Mouse (Mus musculus) kidney, adult 2 months (tissue): ENCODE measurements around the gene S1pr1. TPM values are rescaled to one million over a fixed set of nuclear protein-coding genes. Genes with fewer than 3 reads are reported as not detected.

Experiments used
- DNase-seq: peaks from one replicate; pipeline ENCODE4 v3.0.0; 2021
- H3K27ac ChIP-seq: fragments of 200-500 bp; 2 replicates; pipeline ENCODE4 v1.5.1; 2012; ENCODE audit warnings: low read depth, low read length, control low read depth, inconsistent platforms; ENCODE audit not compliant: insufficient read depth
- H3K27me3 ChIP-seq: fragments of 200-500 bp; replicated peaks from 2 replicates; pipeline ENCODE4 v1.6.1; 2012; ENCODE audit warnings: mild to moderate bottlenecking, moderate library complexity, low read length, inconsistent platforms; ENCODE audit not compliant: control insufficient read depth, insufficient read depth
- H3K36me3 ChIP-seq: fragments of 200-500 bp; 2 replicates; pipeline ENCODE4 v1.6.1; 2012; ENCODE audit warnings: mild to moderate bottlenecking, moderate library complexity, low read length, inconsistent platforms; ENCODE audit not compliant: control insufficient read depth, insufficient read depth
- H3K4me1 ChIP-seq: fragments of 200-500 bp; 2 replicates; pipeline ENCODE4 v1.6.1; 2011; ENCODE audit warnings: low read length; ENCODE audit not compliant: control insufficient read depth, insufficient read depth
- H3K4me3 ChIP-seq: fragments of 200-500 bp; 2 replicates; pipeline ENCODE4 v1.5.1; 2011; ENCODE audit warnings: mild to moderate bottlenecking, low read depth, low read length, control low read depth; ENCODE audit not compliant: insufficient read depth
- CTCF ChIP-seq: fragments of 200-500 bp; conservative IDR thresholded peaks from 2 replicates; pipeline ENCODE4 v1.5.1; 2011; ENCODE audit warnings: low read depth, mild to moderate bottlenecking, control low read depth, low read length, moderate library complexity, mixed read lengths; ENCODE audit not compliant: insufficient read depth, insufficient read length
- POLR2A ChIP-seq: fragments of 200-500 bp; IDR thresholded peaks from one replicate; pipeline ENCODE4 v1.6.1; 2011; ENCODE audit warnings: low read depth, low read length, control low read depth
- WGBS: fragments of 180-500 bp; shearing (Covaris S2); methylation state at CpG from one replicate; pipeline ENCODE4 v1.1.7; 2018; 5-methylcytosine and 5-hydroxymethylcytosine counted together
- polyA plus RNA-seq: library from polyadenylated mRNA; depleted of rRNA; stranded (reverse); fragments of >200 nt; gene quantifications from 2 replicates; pipeline ENCODE4 v1.2.3, GENCODE M21; 2012

Gene S1pr1
- polyA plus RNA-seq, 1 experiment: 24.0 TPM

DNA sequence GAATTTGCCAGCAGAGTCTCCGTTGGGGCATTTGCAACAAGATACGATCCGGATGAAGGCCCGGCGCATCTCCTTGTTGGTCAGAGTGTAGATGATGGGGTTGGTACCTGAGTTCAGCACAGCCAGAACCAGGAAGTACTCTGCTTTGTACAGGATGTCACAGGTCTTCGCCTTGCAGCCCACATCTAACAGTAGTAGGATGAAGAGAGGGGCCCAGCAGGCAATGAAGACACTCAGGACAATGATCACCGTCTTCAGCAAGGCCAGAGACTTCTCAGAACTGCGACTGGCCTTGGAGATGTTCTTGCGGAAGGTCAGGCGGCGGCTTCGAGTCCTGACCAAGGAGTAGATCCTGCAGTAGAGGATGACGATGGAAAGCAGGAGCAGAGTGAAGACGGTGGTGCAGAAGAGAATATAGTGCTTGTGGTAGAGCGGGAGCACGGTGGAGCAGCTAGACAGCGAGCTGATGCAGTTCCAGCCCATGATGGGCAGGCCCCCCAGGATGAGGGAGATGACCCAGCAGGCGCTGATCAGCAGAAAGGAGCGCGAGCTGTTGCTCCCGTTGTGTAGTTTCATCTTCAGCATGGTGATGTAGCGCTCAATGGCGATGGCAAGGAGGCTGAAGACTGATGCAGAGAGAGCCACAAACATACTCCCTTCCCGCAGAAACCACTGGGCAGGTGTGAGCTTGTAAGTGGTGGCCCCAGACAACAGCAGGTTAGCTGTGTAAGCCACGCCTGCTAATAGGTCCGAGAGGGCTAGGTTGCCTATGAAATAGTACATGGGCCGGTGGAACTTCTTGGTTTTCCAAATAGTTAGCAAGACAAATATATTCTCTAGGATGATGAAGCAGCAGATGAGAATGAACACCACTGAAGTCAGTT is 2.7 kb downstream of the S1pr1 start:
- no peak for DNase-seq
- Histone ChIP-seq H3K27me3 (0 out of 2 replicates have a peak, but pooled peaks cover 3% of the 10 kb centered on the region), H3K27ac (peak overlapping the region; percentile 80), H3K4me3 (peak overlapping the region; percentile 45), H3K4me1 (no peaks in the 10 kb centered on the region), H3K36me3 (no peaks in the 10 kb centered on the region)
- TF ChIP-seq POLR2A (no peak), CTCF (no peak)
- 79% methylated on average over 27 of the region's 27 CpGs for WGBS

- no peak for TF ChIP-seq CTCF
- TF ChIP-seq POLR2A: no peak
- DNase-seq: peak; percentile 53
- Histone ChIP-seq H3K27ac (peak overlapping the region; percentile 80), H3K4me3 (peak overlapping the region; percentile 45), H3K27me3 (0 out of 2 replicates have a peak, but pooled peaks cover 3% of the 10 kb centered on the region), H3K36me3 (no peaks in the 10 kb centered on the region; the same call in 1 of the 2 replicates), H3K4me1 (no peaks in the 10 kb centered on the region)
- 78% methylated on average over 3 of the region's 3 CpGs for WGBS
Measured at GRCm38 (mm10) chr3:115711393-115711792, 3.5 kb downstream of the S1pr1 start.

DNA sequence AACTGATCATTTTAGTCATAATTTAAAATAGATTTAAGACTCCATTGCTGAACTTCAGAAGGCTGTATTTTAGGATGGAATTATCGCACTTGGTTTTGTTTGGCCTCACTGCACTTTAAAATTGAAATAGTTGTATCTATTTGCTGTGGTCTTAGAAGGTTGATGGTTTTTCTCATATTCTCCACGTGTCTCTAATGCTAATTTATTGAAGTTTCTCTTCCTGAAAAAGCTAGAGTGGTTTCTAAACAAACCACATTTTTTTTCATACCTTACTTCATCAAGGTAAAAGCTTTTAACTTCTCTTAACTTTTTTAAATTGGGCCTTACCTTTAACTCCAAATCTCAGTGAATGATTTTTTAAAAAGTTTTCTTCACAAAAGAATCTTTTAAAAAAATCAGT is 4.8 kb downstream of the S1pr1 start:
- whole genome bisulfite sequencing: 57% methylated on average over 2 of the region's 2 CpGs
- DNase-seq: no peak
- Histone ChIP-seq H3K27me3 (0 out of 2 replicates have a peak, but pooled peaks cover 3% of the 10 kb centered on the region), H3K36me3 (no peaks in the 10 kb centered on the region; the same call in 1 of the 2 replicates), H3K4me1 (no peaks in the 10 kb centered on the region), H3K4me3 (no peak overlapping the region), H3K27ac (no peak overlapping the region)
- no peak for TF ChIP-seq POLR2A
- no peak for TF ChIP-seq CTCF

DNA sequence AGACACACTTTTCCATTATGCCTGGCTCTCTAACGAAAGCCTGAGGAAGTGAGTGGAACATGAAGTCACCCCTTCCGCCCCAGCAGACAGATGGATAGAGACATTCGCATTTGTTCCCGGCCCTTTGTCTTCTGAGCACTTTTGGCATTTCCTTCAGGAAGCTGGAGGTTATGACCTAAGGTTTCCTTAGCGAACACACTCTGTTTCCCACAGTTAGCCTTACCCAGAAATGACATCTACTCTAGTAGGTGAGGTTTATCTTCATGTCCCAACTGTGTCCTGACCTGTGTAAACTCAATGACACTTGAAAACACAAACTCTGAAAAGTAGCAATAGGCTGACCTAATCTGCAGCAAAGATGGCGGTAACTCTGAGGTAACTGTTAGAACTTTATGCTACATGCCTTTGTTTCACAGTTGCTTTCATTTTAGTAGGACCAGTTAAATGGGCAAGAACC is 5.7 kb downstream of the S1pr1 start:
- H3K27me3 ChIP-seq: 0 out of 2 replicates have a peak, but pooled peaks cover 3% of the 10 kb centered on the region
- peak overlapping the region; percentile 76 for H3K27ac ChIP-seq
- H3K36me3 ChIP-seq: no peaks in the 10 kb centered on the region; the same call in 1 of the 2 replicates
- 58% methylated on average over 6 of the region's 6 CpGs for WGBS
- no peak for TF ChIP-seq CTCF
- no peak for TF ChIP-seq POLR2A
- peak; percentile 87 for DNase-seq
- no peak overlapping the region for H3K4me3 ChIP-seq
- no peaks in the 10 kb centered on the region for H3K4me1 ChIP-seq

GRCm38 (mm10) chr3:115706736-115707135 is 8.1 kb downstream of the S1pr1 start:
- TF ChIP-seq POLR2A (no peak), CTCF (no peak)
- Histone ChIP-seq H3K27ac (no peak overlapping the region), H3K36me3 (no peaks in the 10 kb centered on the region; the same call in 1 of the 2 replicates), H3K4me3 (no peak overlapping the region), H3K4me1 (no peaks in the 10 kb centered on the region), H3K27me3 (no peaks in the 10 kb centered on the region)
- WGBS: 92% methylated on average over 2 of the region's 2 CpGs
- no peak for DNase-seq

DNA sequence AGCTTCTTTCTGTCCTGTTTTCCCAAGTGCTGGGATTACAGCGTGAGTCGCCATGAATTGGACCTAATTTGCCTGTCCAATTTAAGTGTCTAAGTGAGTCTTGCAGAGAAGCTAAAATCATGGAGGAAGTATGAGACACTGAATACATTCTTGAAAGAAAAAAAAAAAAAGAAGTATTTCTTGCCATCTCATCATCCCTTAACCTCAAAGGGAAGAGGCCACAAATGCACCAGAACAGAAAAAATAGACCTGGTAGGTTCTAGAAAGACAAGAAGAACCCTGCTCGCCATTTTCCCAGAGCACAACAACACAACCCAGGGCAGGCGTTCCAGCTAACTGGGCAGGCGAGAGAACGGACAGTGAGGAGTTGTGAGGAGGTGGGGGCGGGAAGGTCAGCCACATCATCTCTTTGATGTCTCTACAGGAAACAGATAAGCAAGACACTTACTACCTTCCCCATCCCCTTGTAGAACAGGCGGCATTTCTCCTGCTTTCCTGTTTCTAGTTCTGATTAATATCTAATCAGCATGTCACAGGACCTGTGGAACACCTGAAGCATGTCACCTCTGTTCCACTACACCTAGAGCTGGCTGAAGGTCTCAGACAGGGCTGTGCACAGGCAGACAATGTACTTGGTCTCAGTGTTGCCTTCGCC is 10.5 kb downstream of the S1pr1 start:
- TF ChIP-seq CTCF: no peak
- no peak for TF ChIP-seq POLR2A
- no peak for DNase-seq
- H3K4me1 ChIP-seq: no peaks in the 10 kb centered on the region
- H3K4me3 ChIP-seq: no peak overlapping the region
- no peaks in the 10 kb centered on the region for H3K27me3 ChIP-seq
- 65% methylated on average over 9 of the region's 9 CpGs for WGBS
- H3K36me3 ChIP-seq: no peaks in the 10 kb centered on the region; the same call in 1 of the 2 replicates
- H3K27ac ChIP-seq: no peak overlapping the region

DNA sequence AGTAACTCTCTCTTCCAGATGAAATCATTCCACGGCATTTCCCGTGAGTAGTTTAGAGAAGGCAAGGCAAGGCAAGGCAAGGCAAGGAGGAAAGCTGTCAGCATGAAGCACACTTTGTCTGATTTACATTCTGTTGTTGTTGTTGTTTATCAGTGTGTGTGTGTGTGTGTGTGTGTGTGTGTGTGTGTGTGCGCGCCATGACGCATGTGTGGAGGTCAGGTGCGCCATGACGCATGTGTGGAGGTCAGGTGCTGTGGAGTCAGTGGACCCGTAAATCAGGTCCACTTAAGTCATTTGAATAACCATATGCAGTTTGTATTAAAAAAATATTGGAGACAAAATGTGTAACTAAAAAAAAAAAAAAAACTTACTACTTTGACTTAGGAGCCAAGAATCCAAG is 11.2 kb downstream of the S1pr1 start:
- DNase-seq: no peak
- 95% methylated on average over 8 of the region's 8 CpGs for WGBS
- Histone ChIP-seq H3K4me3 (no peak overlapping the region), H3K4me1 (no peaks in the 10 kb centered on the region), H3K27ac (no peak overlapping the region), H3K36me3 (no peaks in the 10 kb centered on the region; the same call in 1 of the 2 replicates), H3K27me3 (no peaks in the 10 kb centered on the region)
- TF ChIP-seq POLR2A (no peak), CTCF (no peak)
